Mouse (Mus musculus): Measurements from ENCODE around the gene Tuft1. TPM values are rescaled to one million over a fixed set of nuclear protein-coding genes. Genes with fewer than 3 reads are reported as not detected.

The Tuft1 gene
- polyA plus RNA-seq, 1 experiment from 2014 or later, result 5.8 TPM

DNA sequence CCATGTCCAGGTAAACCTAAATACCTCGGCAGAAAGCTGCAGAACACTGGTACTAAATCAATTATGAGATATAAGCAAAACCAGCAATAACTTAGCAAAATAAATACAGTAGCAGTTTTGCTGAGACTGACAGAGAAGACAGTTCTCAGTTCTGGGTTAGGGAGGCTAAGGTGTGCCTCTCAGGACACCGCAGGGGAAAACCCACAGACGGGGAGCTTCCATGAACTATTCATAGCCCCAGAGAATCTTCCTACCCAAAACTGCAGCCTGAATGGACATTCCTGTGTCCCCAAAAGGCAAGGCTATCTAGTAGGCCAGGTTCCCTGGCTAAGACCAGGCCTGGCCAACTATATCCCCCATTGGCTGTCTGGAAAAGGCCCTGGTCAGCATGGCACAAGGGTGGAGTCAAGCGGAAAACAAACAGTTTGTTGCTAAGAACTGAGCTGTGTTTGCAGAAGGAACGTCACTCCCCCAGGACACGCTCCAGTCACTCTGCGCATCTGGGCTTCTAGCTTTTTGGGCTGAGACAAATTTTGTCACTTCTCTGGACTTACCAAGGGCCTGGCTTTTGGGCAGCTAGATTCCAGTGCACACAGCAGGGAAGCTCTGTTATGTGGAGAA is 45.3 kb downstream of the Tuft1 start:
- 60% methylated on average over 7 of the region's 7 CpGs for WGBS
- Histone ChIP-seq H3K4me3 (ENCODE audit: low read depth, low read length) (no peak overlapping the region), H3K4me2 (ENCODE audit: low read depth, low read length) (no peak overlapping the region), H3K4me1 (ENCODE audit: control insufficient read depth, insufficient read depth, low read length) (no peaks in the 10 kb centered on the region), H3K27me3 (ENCODE audit: control insufficient read depth, insufficient read depth, low read length) (no peaks in the 10 kb centered on the region), H3K36me3 (ENCODE audit: control insufficient read depth, insufficient read depth, low read length) (no peaks in the 10 kb centered on the region), H3K9me3 (ENCODE audit: control insufficient read depth, low read length) (no peaks in the 10 kb centered on the region), H3K27ac (ENCODE audit: low read depth, low read length) (no peak overlapping the region), H3K9ac (replicated peaks; ENCODE audit: low read depth, low read length) (no peak overlapping the region)
- no peak for ATAC-seq (ENCODE audit: low read depth)

DNA sequence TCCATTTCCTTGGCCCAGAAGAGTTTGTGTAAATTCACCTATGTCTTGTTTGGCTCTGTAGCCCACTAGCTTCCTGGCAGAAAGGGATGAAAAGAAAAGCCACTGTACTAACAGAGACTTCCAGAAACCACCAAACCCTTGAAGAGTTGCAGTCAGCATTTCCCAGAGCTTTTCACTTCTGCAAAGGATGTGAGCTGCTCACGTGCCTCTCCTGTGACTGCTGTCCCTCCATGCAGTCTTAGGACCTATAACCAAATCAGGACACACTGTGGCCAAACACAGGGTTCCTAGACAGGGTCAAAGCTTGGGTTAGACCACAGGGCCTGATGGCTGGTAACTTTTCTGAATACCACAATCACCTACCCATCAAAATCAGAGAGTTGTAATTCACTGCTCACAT is 46.4 kb downstream of the Tuft1 start:
- H3K27me3 ChIP-seq (ENCODE audit: control insufficient read depth, insufficient read depth, low read length), result no peaks in the 10 kb centered on the region
- no peak overlapping the region for H3K27ac ChIP-seq (ENCODE audit: low read depth, low read length)
- H3K4me3 ChIP-seq (ENCODE audit: low read depth, low read length), result no peak overlapping the region
- H3K4me1 ChIP-seq (ENCODE audit: control insufficient read depth, insufficient read depth, low read length), result no peaks in the 10 kb centered on the region
- H3K9me3 ChIP-seq (ENCODE audit: control insufficient read depth, low read length), result no peaks in the 10 kb centered on the region
- 79% methylated on average over 1 of the region's 1 CpGs for WGBS
- H3K9ac ChIP-seq (replicated peaks; ENCODE audit: low read depth, low read length), result no peak overlapping the region
- no peaks in the 10 kb centered on the region for H3K36me3 ChIP-seq (ENCODE audit: control insufficient read depth, insufficient read depth, low read length)
- no peak overlapping the region for H3K4me2 ChIP-seq (ENCODE audit: low read depth, low read length)
- ATAC-seq (ENCODE audit: low read depth), result no peak

DNA sequence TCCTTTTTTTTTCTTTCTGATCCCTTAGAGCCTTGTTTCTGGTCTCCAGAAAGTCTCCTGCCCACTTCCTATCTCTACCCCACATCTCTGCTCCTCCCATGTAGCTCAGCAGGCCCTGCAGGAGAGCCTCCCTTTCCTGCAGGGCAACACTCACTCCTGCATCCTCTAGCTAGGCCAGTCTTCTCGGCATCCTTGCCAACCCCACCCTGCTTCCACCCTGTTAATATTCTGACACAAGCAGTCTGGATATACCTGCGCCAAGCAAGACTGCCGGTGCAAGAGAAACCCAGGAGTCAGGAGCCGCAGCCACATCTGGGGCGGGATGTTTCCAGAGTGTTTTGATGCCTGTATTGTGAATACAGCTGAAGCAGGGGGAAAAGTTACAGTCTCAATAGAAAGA is 46.8 kb downstream of the Tuft1 start:
- H3K9ac ChIP-seq (replicated peaks; ENCODE audit: low read depth, low read length), result no peak overlapping the region
- no peaks in the 10 kb centered on the region for H3K9me3 ChIP-seq (ENCODE audit: control insufficient read depth, low read length)
- WGBS, result 79% methylated on average over 5 of the region's 5 CpGs
- no peaks in the 10 kb centered on the region for H3K27me3 ChIP-seq (ENCODE audit: control insufficient read depth, insufficient read depth, low read length)
- ATAC-seq (ENCODE audit: low read depth), result no peak
- no peak overlapping the region for H3K27ac ChIP-seq (ENCODE audit: low read depth, low read length)
- H3K4me2 ChIP-seq (ENCODE audit: low read depth, low read length), result no peak overlapping the region
- H3K36me3 ChIP-seq (ENCODE audit: control insufficient read depth, insufficient read depth, low read length), result no peaks in the 10 kb centered on the region
- H3K4me3 ChIP-seq (ENCODE audit: low read depth, low read length), result no peak overlapping the region
- no peaks in the 10 kb centered on the region for H3K4me1 ChIP-seq (ENCODE audit: control insufficient read depth, insufficient read depth, low read length)

DNA sequence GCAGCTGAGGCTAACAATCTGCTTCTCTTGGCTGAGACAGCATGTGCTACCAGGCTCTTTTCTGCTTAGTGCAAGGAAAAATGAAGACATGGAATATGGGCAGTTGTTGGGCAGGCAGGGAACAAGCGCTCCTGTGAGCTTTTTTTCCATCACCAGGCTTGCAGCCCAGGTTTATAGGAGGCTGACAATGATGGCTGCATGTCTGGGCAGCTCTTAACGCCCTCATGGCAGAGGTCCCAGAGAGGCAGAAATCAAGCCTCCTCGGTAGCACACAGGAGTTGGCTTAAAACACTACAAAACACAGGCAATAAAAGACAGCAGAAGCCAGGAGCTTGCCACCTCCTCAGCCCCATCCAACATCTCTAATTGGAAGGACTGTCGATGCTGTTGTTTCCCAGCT is 47.3 kb downstream of the Tuft1 start:
- no peak overlapping the region for H3K4me2 ChIP-seq (ENCODE audit: low read depth, low read length)
- 40% methylated on average over 4 of the region's 4 CpGs for WGBS
- no peaks in the 10 kb centered on the region for H3K4me1 ChIP-seq (ENCODE audit: control insufficient read depth, insufficient read depth, low read length)
- no peak overlapping the region for H3K4me3 ChIP-seq (ENCODE audit: low read depth, low read length)
- ATAC-seq (ENCODE audit: low read depth), result no peak
- H3K36me3 ChIP-seq (ENCODE audit: control insufficient read depth, insufficient read depth, low read length), result no peaks in the 10 kb centered on the region
- no peaks in the 10 kb centered on the region for H3K27me3 ChIP-seq (ENCODE audit: control insufficient read depth, insufficient read depth, low read length)
- no peak overlapping the region for H3K9ac ChIP-seq (replicated peaks; ENCODE audit: low read depth, low read length)
- H3K27ac ChIP-seq (ENCODE audit: low read depth, low read length), result no peak overlapping the region
- H3K9me3 ChIP-seq (ENCODE audit: control insufficient read depth, low read length), result no peaks in the 10 kb centered on the region

DNA sequence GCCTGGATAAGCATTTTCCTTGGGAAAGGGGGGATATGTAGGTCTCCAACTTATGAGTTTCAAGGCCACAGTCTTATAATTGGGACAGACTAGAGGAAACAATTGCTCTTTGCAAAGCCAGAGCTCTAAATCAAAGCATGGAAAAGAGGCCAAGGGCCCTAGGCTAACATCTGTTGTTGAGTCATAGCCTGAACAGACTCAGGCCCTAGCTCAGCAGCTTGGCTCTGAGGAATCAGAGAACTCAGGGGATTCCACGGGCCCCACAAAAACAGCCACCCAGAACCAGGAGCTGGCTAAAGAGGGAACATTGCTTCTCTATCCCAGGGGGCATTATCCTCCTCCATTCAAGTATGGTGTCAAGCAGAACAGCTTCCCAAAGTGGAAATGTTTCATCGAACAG is 48.1 kb downstream of the Tuft1 start:
- no peaks in the 10 kb centered on the region for H3K4me1 ChIP-seq (ENCODE audit: control insufficient read depth, insufficient read depth, low read length)
- no peak overlapping the region for H3K4me2 ChIP-seq (ENCODE audit: low read depth, low read length)
- no peak for ATAC-seq (ENCODE audit: low read depth)
- WGBS, result 76% methylated on average over 2 of the region's 2 CpGs
- H3K36me3 ChIP-seq (ENCODE audit: control insufficient read depth, insufficient read depth, low read length), result no peaks in the 10 kb centered on the region
- H3K27me3 ChIP-seq (ENCODE audit: control insufficient read depth, insufficient read depth, low read length), result no peaks in the 10 kb centered on the region
- no peak overlapping the region for H3K4me3 ChIP-seq (ENCODE audit: low read depth, low read length)
- no peaks in the 10 kb centered on the region for H3K9me3 ChIP-seq (ENCODE audit: control insufficient read depth, low read length)
- H3K27ac ChIP-seq (ENCODE audit: low read depth, low read length), result no peak overlapping the region
- H3K9ac ChIP-seq (replicated peaks; ENCODE audit: low read depth, low read length), result no peak overlapping the region

DNA sequence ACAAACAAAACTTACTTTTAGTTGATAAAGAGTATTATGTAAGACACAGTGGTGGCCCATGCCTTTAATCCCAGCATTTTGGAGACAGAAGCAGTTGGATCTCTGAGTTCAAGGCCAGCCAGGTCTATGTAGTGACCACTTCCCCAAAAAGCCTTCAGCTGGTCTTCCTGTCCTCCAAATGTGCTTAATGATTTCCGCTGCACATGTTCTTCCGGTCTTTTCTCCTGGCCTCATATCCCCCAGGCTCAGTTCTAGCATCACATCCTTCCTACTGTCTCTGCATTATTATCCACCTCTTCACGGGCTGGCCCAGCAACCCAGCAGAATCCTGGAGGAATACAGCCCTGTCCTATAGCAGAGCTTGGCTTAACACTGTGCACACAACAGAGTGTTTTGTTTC is 49.1 kb downstream of the Tuft1 start:
- no peak for ATAC-seq (ENCODE audit: low read depth)
- H3K4me3 ChIP-seq (ENCODE audit: low read depth, low read length), result no peak overlapping the region
- H3K4me1 ChIP-seq (ENCODE audit: control insufficient read depth, insufficient read depth, low read length), result no peaks in the 10 kb centered on the region
- no peaks in the 10 kb centered on the region for H3K9me3 ChIP-seq (ENCODE audit: control insufficient read depth, low read length)
- WGBS, result 94% methylated on average over 3 of the region's 3 CpGs
- no peaks in the 10 kb centered on the region for H3K36me3 ChIP-seq (ENCODE audit: control insufficient read depth, insufficient read depth, low read length)
- no peak overlapping the region for H3K4me2 ChIP-seq (ENCODE audit: low read depth, low read length)
- H3K27ac ChIP-seq (ENCODE audit: low read depth, low read length), result no peak overlapping the region
- H3K27me3 ChIP-seq (ENCODE audit: control insufficient read depth, insufficient read depth, low read length), result no peaks in the 10 kb centered on the region
- H3K9ac ChIP-seq (replicated peaks; ENCODE audit: low read depth, low read length), result no peak overlapping the region

DNA sequence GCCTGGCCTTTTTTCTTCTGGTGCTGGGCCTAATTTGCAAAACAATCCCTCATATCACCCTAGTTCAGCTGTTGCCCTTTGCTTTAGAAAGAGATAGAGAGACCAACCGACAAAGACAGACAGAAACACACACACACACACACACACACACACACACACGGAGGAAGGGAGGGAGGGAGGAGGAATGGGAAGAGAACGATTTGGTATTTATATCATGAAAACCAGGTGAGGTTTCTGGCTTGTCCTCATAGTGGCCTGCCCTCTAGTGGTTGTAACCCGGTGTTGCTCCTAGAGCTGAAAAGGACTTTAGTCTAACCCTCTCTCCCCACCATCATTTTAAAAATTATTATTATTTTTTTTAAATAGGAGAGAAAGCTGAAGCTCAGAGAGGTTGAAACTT is 56.7 kb downstream of the Tuft1 start:
- no peak overlapping the region for H3K27ac ChIP-seq (ENCODE audit: low read depth, low read length)
- H3K4me3 ChIP-seq (ENCODE audit: low read depth, low read length), result no peak overlapping the region
- no peak overlapping the region for H3K4me2 ChIP-seq (ENCODE audit: low read depth, low read length)
- no peaks in the 10 kb centered on the region for H3K9me3 ChIP-seq (ENCODE audit: control insufficient read depth, low read length)
- H3K27me3 ChIP-seq (ENCODE audit: control insufficient read depth, insufficient read depth, low read length), result no peaks in the 10 kb centered on the region
- peak; percentile 44; the same call in 1 of the 2 replicates for ATAC-seq (ENCODE audit: low read depth)
- H3K9ac ChIP-seq (replicated peaks; ENCODE audit: low read depth, low read length), result no peak overlapping the region
- H3K4me1 ChIP-seq (ENCODE audit: control insufficient read depth, insufficient read depth, low read length), result no peaks in the 10 kb centered on the region
- H3K36me3 ChIP-seq (ENCODE audit: control insufficient read depth, insufficient read depth, low read length), result no peaks in the 10 kb centered on the region
- 8% methylated on average over 4 of the region's 4 CpGs for WGBS

DNA sequence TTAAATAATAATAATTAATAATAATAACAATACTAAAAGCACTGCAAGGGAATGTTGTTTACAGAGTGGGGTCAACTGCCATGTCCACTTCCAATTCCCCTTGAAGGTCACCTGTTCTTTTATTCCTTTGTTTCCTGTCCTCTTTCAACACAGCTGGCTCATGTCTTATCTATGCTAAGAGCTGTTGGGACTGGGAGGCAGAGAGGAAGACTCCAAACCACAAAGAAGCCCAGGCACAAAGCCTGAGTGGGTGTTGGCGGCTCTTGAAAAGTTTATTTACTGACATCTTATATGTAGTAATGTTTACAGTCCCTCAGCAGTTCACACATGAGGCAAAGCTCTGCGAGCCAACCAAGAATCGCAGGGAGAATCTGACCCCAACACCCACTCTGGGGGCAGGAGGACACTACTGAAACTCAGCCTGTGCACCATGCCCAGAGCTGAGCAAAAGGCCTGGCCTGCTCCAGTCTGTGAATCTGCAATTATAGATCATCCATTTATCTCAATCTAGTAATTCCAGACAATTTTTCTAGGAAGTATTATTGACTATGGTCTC is 61.4 kb downstream of the Tuft1 start:
- 86% methylated on average over 3 of the region's 3 CpGs for WGBS
- no peak overlapping the region for H3K27ac ChIP-seq (ENCODE audit: low read depth, low read length)

DNA sequence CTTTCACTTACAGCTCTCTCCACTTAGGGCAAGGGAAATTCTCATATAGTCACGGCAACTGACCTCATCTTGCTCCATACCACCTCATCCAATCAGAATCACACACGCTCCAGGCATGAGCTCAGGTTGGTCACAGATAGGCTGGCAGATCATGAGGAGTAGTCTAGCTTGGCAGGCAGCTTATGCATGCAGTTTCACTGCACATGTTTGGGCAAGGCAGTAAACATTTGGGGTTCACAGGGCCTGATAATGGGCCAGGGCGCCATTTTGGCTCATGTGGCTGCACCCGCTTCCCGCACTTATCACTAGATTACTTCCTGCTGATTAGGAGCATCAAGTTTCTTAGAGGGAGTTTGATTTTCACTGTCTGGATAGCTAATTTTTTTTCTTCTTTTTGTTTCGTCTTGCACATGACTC is 62.8 kb downstream of the Tuft1 start:
- Histone ChIP-seq H3K9me3 (ENCODE audit: control insufficient read depth, low read length) (no peaks in the 10 kb centered on the region; the same call in 1 of the 2 replicates), H3K4me3 (ENCODE audit: low read depth, low read length) (no peak overlapping the region), H3K4me1 (ENCODE audit: control insufficient read depth, insufficient read depth, low read length) (no peaks in the 10 kb centered on the region), H3K27ac (ENCODE audit: low read depth, low read length) (no peak overlapping the region), H3K4me2 (ENCODE audit: low read depth, low read length) (no peak overlapping the region), H3K36me3 (ENCODE audit: control insufficient read depth, insufficient read depth, low read length) (no peaks in the 10 kb centered on the region), H3K27me3 (ENCODE audit: control insufficient read depth, insufficient read depth, low read length) (no peaks in the 10 kb centered on the region), H3K9ac (replicated peaks; ENCODE audit: low read depth, low read length) (no peak overlapping the region)
- ATAC-seq (ENCODE audit: low read depth), result no peak
- 93% methylated on average over 6 of the region's 6 CpGs for WGBS

More for the DNA sequence above, 61.4 kb downstream of the Tuft1 start:
- no peak overlapping the region for H3K4me3 ChIP-seq (ENCODE audit: low read depth, low read length)
- no peaks in the 10 kb centered on the region for H3K4me1 ChIP-seq (ENCODE audit: control insufficient read depth, insufficient read depth, low read length)
- H3K9ac ChIP-seq (replicated peaks; ENCODE audit: low read depth, low read length), result no peak overlapping the region
- ATAC-seq (ENCODE audit: low read depth), result no peak
- no peaks in the 10 kb centered on the region; the same call in 1 of the 2 replicates for H3K9me3 ChIP-seq (ENCODE audit: control insufficient read depth, low read length)
- no peak overlapping the region for H3K4me2 ChIP-seq (ENCODE audit: low read depth, low read length)
- no peaks in the 10 kb centered on the region for H3K27me3 ChIP-seq (ENCODE audit: control insufficient read depth, insufficient read depth, low read length)
- H3K36me3 ChIP-seq (ENCODE audit: control insufficient read depth, insufficient read depth, low read length), result no peaks in the 10 kb centered on the region

Measured in neural tube, embryonic 14.5 days (tissue).